Mouse (Mus musculus): ENCODE results near the gene Noc4l.

Gene Noc4l

DNA sequence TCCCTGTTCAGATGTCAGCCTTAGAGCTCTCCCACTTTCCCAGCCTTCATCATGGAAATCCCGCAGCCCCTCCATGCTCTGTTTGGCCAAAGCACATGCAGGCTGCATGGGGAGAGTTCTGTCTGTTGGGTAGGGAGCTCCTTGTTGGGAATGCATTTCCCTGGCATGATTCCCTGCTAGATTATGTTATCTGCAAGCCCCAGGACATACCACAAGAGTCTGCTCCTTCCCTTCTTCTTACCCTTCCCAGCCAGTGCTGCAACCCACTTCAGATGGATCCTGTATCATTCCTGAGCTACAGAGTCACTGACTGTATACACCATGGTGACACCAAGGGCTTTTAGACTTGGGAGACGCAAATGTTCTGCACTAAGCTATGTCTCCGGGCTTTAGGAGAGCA lies 43.8 kb downstream of the Noc4l start:
- in situ Hi-C loops (cut with MboI, MseI), result no loop called here

DNA sequence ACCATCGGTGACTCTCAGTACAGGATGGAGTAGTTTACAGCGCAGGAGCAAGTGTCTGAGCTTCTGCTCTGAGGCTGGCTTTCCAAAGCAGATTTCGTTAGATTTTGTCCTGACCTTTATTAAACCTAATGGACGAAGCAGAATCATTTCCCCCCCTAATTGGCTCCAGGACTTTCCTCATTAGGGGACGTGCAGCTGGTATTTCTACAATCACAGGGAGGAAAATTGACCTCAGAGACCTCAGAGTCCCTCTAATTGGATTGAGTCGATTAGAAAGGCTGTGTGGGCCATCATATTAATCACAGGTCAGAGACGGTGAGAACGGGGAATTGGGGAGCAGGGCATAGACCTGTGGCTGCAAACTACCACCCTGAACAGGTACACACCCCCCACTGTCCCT lies 44.3 kb downstream of the Noc4l start:
- in situ Hi-C loops (cut with MboI, MseI), result no loop called here

DNA sequence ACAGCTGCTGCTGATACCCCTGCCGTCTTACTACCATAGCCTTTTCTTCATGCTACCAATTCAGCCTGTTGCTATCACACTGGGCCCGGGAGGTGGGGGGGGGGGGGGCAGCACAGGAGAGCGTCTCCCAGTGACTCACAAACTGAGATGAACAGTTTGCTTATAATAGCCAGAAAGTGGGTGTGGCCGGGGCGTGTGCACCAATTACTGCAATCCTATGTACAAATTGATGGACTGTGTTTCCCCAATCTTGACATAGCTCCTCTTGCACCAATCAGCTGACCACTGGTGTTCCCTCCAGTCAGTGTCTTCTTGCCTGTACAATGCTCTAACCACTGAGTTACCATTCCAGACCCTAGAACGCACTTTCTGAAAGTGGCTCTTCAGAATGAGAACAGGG lies 44.9 kb downstream of the Noc4l start:
- in situ Hi-C loops (cut with MboI, MseI), result no loop called here

DNA sequence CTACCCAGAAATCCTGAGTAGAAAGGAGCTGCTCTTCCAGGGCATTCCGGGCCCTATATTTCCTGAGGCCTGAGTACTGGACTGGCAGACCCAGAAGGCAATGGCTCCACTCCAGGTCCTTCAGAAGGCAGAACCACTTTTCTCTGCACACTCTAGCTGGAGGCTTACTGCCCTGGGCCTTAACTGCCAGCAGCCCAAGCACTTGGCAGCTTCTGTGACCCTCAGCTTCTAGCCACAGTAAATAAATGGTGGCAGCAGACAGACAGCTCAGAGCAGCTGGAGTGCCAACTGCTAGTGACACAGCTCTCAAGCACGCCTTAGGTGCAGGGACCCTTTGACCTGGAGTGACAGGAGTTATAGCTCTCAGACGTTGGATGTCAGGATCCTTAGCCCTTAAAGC lies 45.5 kb downstream of the Noc4l start:
- in situ Hi-C loops (cut with MboI, MseI), result no loop called here

DNA sequence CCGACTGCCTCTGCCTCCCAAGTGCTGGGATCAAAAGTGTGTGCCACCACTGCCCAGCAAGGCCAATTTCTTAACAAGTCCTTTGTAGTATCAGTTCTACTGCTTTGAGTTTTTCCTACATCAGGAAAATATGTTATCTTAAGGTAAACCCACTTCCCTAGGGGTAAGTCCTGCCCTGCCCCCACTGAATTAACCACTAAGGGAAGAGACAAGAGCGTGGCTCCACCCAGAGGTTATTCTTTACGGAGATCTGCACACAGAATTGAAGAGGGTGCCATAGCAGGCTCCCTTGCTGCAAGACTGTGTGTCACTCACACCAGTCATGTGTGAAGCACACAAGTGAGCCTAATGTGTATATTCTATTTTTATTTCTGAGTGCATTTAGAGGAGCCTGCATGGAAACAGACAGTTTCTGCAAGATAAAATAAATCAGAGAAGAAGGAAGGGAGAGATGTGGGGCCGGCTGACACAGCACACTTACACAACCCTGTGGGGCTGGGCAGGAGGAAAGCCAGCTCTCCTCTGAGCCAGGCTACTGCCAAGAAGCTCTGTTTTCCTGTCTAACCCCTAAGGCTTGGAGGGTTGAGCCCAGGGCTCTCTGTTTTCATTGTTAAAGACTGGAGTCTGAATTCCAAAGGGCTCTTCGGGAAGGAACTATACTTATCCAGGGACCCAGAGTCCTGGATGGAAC lies 47.5 kb downstream of the Noc4l start:
- in situ Hi-C loops (cut with MboI, MseI), result no loop called here

DNA sequence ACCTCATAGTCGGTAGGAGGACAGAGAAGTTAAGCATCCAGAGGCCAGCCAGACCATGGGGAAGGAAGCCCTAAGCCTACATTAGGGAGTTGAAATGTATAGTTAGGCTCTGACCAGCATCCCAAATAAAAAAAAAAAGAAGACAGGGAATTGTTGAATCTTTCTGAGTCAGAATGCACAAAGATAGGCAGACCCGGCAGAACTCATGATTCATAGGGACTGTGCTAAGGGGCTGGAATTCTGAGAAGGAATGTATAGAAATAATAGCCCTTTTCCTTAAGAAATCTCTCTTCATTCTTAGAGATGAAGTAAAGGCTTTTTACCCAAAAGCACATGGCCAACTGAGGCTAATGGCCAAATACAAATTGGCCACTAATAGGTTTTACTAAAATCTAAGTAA lies 48.9 kb downstream of the Noc4l start:
- in situ Hi-C loops (cut with MboI, MseI), result no loop called here

DNA sequence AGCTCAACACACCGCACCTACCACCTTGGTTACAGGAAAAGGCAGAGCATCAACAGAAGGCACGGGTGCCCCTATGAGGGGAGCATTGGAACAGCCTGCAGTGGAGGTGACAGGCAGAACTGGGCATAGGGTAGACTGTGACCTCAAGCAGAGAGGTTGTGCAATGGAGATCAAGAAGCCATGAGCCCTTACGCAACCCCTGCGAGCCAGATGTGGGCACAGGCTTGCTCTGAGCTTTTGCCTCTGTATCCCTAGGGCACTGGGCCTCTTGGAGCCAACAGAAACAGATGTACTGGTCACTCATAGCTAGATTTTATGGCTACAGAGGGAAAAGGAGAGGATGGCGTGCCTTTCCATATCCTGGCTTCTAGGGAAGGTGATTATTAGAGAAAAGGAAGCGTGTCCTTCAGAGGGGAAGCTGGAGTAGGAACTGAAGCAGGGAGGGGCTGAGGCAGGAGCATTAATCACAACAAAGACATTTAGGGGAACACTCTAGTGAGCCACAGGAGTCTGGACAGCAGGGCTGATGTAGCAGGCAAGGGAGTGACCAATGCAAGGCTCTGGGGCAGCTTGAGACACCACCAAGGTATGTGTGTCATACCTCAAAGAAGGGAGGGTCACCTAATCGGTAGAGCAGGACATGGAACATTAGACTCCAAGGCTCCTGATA lies 50.1 kb downstream of the Noc4l start:
- in situ Hi-C loops (cut with MboI, MseI), result no loop called here
